Mouse (Mus musculus) kidney, postnatal 14 days (tissue): ENCODE measurements around the gene Erh.
A peak's percentile ranks its signal among the peaks of the same experiment; 100 is the strongest.

Source experiments
- DNase-seq: peaks from one replicate; pipeline ENCODE4 v3.0.0; 2022; ENCODE audit warnings: mixed read lengths

Erh gene

DNA sequence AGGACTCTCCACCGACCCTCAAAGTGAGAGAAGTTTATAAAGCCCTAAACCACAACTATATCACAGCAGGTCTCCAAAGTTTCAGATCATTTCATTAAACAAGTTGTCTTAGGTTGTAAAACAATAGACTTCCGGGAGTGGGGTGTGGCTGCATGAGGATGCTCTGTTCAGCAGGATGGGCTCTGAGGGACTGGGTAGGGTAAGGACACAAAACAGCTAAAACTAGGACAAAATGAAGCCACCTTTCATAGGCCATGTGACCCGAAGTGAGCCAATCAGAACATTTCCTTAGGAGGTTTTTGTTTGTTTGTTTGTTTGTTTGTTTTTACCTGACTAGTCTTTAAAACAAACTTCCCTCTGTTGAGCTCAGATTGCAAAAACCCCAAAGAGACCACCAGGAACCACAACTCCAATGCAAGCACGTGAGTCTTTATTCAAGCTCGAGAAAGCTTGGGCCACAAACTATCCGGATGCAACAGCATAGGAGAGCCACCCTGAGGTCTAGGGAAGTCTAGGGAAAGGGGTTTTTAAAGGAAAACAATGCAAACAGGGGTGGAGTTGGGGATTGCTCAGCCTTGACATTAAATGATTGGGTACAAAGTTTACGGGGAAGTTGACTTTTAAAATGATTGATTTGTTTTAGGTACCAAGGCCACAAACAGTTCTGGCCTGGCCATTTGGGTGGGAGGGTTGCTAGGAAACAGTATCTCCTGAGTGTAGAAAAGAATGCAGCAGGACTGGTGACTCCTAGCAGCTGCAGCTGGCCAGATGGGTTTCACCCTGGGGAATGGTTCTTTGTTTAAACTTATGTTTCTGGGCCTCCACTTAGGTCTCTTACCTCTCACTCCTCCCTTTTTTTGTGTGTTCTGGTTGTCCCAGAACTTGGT, 28.5 kb downstream of the Erh start:
- no peak for DNase-seq

DNA sequence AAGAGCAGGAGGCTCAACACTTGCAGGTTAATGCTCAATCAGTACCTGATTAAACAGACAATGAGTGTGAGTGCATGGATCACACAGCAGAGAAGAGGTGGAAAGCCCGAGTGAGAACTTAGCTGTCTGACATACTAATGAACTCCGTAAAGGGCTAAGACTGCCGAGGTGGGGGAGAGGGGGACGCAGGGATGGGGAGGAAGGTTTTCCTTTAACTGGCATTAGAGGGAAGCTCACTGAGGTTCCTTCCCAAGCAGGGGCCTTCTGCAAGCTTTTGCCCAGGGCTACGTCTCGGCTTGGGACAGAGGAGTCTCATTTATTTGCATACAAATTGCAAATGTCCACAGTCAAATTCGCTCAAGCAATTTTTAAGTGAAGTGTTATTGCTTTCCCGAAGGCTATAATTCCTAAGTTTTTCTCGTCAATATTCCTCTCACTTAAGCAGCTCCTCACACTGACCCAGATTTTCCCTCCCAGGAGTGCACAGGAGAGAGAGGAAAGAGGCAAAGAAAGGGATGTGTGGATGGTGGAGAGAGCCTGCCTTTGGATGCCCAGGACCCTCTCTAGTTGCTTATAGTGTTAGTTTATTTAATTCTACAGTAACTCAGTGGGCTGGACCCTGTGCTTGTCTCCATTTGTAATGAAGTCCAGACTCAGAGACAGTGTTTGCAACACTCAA, 31.9 kb downstream of the Erh start:
- no peak for DNase-seq

DNA sequence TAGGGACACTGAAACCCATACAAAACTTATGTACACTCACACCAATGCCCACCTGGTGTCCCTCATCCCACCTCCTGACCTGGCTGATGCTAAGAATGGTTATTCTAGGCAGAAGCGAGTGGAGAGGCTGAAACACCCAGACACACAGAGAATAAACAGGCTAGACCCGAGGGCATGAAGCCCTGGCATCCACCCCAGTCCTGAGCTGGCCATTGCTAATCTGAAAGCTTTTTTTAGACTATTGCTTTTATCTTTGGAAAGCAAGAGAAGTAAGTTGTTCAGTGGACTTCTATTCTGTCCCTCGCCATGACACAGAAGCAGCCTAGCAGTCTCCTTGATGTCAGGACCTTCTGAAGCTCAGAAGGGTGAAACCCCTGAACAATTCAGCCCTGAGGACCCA, 34.2 kb downstream of the Erh start:
- DNase-seq = no peak

DNA sequence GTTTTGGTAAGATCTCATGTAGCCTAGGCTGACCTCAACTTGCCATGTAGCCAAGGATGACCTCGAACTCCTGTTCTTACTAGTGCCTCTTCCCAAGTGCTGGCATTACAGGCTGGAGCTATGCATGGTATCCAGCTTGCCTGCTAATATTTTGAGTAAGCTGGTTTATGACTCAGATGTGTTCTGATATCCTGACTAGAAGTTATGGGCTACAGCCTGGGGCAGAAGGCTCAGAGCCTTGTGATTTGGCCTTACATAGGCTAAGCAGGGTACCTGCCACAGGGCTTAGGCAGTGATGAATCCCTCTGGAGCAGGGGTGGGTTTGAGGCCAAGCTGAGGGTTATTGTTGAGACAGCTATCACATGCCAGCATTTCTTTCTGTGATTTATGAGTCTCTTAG, 35.6 kb downstream of the Erh start:
- no peak for DNase-seq

DNA sequence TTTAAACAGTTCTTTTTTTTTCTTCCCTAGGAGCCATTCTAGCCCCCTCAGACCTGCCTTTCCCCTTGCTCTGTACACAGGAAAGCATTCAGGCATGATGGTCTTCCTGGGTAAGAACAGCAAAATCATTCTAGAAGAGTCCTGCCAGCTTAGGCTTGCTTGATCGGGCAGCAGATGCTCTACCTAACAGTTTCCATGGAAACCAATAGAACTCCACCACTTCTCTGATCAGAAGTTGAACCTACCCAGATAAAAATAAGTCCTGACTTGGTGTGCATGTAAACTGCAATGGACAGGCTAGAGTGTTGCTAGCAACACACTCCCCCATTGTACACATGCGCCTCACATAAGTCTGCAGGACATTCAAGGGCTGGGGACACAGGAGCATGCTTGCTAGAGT, 39.9 kb downstream of the Erh start:
- DNase-seq = no peak

DNA sequence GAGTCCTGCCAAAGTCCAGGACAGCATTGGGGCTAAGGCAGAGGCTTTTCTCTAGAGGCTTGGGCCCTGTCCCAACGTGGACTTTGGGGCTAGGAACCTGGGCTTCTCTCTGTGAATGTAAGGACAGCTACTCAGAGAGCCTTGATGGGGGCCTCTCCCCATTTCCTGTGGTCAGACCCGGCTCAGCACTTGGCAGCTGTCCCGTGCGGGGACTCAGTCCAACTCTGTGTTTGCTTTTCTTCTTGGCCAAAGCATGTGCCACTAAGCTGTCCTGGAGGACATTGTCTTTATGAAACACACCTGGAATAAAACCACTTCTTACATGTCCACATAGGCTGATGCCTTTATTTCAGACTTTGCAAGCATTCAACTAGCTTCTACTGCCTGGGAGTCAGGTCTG, 40.6 kb downstream of the Erh start:
- peak; percentile 67 for DNase-seq

DNA sequence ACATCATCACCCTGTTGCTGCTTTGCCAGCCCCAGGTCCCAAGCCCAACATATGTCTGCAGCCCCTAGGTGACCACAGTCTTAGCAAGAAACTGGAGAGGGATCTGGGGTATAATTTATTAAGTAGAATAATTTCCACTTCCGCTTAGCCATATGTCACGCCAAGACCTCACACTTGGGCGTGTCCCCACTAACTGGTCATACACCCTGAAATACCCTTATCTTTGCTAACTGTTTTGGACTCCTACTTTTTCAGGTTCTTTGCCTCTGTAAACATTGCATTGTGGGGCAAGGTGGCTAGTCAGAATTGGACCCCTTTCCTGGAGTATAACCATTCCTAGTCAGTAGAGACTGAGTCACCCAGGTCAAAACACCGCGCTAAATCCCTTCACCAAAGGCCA, 41.7 kb downstream of the Erh start:
- no peak for DNase-seq

DNA sequence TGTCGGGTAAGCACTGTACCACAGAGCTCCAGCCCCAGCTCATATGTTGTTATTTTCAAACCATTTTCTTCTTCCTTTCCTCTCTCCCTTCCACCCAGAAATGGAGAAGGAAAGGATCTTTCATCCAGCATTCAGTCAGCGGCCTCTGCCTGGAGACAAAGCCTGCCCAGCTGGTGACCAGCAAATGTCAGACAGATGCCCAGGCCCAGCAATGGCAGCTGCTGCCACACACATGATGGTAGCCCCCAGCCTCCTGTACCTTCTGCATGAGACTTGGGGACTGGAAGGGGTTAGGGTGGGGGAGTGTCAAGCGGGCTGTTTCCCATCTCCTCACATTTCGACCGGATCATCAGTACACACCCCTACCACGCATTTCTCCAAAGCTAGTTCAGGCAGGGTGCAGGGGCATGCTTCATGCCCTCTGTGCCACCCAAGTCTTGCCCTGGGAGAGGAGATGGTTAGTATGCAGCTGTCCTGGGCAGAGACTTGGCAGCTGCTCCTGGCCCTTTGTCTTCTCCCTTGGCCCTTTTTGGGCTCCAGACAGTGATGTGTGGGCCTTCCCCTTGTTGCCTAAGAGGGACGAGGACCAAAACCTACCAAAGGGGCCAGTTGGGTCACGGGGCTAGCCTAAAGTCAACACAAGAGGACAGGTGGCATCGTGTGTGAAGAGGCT, 42.4 kb downstream of the Erh start:
- DNase-seq = no peak

DNA sequence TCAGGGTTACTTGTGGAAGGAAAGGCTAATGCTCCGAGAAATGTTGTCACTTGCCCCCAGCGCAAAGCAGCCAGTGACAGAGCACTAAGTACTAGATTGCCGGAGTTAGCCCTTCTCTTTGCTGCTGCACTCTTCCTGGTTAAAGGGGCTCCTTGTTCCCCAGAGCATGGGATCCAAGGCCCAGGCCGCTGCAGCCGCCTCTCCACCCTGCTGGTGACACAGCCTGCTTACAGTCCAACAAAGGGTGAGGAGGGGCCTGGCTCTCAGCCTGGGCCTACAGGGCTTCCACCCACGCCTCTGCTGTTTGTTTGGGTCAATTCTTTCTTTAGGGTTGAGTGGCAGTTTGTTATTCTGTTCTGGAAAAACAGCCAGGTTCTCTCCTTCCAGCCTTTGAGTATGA, 45.4 kb downstream of the Erh start:
- peak; percentile 24 for DNase-seq

DNA sequence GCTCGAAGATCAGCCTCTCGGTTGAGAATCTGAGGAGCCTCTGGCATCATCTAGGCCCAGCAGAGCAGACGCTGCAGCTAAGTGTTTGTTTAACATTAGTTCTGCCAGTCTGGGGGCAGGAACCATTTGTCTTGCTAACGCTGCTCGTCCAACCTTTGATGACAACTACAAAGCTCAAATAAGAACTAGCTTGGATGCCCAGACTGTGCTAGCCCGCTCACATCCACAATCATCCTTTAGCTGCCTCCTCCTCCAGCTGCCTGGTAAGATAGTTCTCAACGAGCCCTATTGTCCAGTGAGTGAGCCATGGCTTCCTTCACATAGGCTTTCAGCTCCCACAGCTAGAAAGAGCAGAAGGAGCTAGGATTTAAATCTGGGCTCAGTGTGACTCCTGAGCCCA, 45.9 kb downstream of the Erh start:
- DNase-seq = no peak

DNA sequence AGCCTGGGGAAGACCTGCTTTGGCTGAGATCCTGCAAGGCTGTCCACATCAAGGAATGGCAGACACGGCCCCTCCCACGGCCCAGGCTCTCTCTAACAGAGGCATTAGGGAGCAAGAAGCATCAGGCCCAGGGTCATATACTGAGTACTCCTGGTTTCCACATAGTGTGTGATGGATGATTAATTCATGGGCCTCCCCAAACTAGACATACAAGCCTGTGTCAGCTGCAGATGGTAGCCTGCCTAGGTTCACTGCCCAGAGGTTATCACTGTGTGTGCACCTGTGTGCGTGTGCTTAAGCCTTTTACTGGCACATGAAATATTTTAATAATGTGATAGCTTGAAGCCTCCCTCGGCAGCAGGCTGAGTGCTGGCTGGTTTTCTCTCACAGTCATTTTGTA, 48.2 kb downstream of the Erh start:
- no peak for DNase-seq

DNA sequence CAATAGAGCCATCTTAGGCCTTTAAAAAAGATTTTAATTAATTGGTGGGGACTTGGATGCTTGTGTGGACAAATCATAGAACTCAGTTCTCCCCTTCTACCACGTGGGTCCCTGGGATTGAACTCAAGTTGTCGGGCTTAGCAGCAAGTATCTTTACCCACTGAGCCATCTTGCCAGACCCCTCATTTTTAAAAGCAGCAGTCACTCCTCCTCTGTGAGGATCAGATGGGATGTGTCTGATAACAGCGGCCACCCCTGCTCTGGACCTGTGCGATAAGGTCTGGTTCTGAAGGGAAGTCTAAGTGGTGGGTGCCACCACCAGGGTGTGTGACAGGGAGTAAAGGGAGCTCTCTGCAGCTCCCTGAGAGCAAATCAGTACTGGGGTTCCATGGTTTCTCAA, 48.6 kb downstream of the Erh start:
- DNase-seq = no peak

DNA sequence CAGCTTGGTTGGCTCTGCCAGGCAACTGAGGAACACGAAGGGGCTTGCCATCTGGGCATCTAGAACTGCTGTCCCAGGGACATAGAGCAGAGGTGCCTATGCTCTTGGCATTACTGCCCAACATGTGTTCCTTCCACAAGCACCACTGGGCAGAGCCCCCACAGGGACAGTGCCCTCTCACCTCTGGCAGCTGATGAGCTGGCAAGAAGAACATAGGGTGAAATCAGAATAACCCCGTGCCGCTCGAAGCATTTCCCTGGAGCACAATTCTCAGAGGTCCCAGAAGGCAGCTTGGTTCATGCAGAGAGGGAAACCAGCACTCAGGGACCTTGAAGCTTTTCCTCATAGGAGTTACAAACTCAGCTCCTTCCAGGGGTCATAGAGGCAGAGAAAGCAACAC, 49.4 kb downstream of the Erh start:
- no peak for DNase-seq

DNA sequence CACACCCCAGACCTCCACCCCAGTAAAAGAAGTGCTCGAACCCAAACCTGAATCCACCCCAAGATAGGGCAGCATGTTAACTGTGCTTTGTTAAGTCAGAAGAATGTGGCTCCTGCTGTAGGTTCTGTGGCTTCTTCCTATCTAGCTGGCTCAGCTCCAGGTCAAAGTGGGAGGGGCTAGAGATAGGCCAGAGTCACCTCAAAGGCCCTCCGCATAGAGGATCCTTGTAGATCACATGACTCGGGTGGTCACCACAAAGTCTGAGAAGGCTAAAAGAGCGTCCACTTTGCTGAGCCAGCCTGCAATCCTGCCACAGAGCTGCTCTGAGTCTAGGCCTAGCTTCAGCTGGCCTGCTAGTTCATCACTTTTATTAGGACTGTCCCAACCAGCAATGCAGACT, 50.0 kb downstream of the Erh start:
- no peak for DNase-seq

DNA sequence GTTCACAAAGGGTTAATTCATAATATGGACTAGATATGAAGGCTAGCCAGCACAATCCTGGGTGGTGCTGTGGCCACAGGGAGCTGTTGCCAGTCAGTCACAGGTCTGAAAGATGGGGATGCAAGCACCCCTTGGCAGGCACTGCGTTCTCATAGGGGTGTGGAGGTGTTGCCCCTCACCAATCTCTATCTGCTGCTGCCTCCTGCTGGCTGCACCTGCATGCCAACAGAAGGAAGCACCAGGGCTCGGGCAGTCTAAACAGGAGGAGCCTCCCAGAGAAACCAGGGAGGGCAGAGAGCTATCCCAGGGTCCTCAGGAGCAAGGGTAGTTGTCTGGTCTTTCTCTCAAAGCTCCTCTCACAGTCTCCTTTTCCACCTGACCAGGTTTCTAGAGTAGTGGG, 59.2 kb downstream of the Erh start:
- DNase-seq = peak; percentile 24
